In genomic region chr8:12282128-12282527, GRCm38 (mm10) we compare ENCODE assay signal across 32 mouse cellular contexts. TPM values are rescaled to one million over a fixed set of nuclear protein-coding genes. Genes with fewer than 3 reads are reported as not detected.
DNase-seq lines count a peak whose midpoint lies in the region; ATAC-seq and TF ChIP-seq lines count a peak whose summit lies in the region.
"Had no signal": no experiment of that assay in that cellular context is flagged by ENCODE, and none has a peak within 500 bp of the region (broad histone marks: within the 10 kb centered on the region; RNA-seq: fewer than 3 reads in every experiment).

No protein-coding gene starts in this region.

- H3K4me3 ChIP-seq in midbrain, embryonic 13.5 days (replicated peaks) = no peak overlapping the region
- H3K4me3 ChIP-seq in midbrain, postnatal 0 days (ENCODE audit: low read depth, low read length) = no peak overlapping the region
- no peak overlapping the region for H3K4me3 ChIP-seq in forebrain, postnatal 0 days (ENCODE audit: low read depth, low read length)
- H3K4me3 ChIP-seq in intestine, postnatal 0 days (ENCODE audit: low read depth, low read length) = no peak overlapping the region
- H3K4me3 ChIP-seq in kidney, adult 2 months (ENCODE audit: insufficient read depth, low read depth, low read length) = no peak overlapping the region
- H3K4me3 ChIP-seq: heart, embryonic 12.5 days; hindbrain, embryonic 10.5 days; intestine, embryonic 15.5 days; kidney, embryonic 15.5 days; left cerebral cortex, adult 2 months; liver, embryonic 13.5 days; megakaryocyte, embryonic 14.5 days; stomach, embryonic 15.5 days had no signal

- no peaks in the 10 kb centered on the region for H3K9me3 ChIP-seq in midbrain, embryonic 13.5 days
- H3K9me3 ChIP-seq in midbrain, postnatal 0 days (ENCODE audit: low read length) = no peaks in the 10 kb centered on the region
- H3K9me3 ChIP-seq in forebrain, postnatal 0 days (ENCODE audit: low read length) = no peaks in the 10 kb centered on the region
- H3K9me3 ChIP-seq in intestine, postnatal 0 days (ENCODE audit: control insufficient read depth) = no peaks in the 10 kb centered on the region
- H3K9me3 ChIP-seq: heart, embryonic 12.5 days; hindbrain, embryonic 10.5 days; intestine, embryonic 15.5 days; kidney, embryonic 15.5 days; liver, embryonic 13.5 days; megakaryocyte, embryonic 14.5 days; stomach, embryonic 15.5 days had no signal

- no peak overlapping the region for H3K9ac ChIP-seq in midbrain, embryonic 13.5 days (replicated peaks)
- H3K9ac ChIP-seq in midbrain, postnatal 0 days (replicated peaks; ENCODE audit: low read length, poor library complexity, severe bottlenecking) = no peak overlapping the region
- H3K9ac ChIP-seq in forebrain, postnatal 0 days = no peak overlapping the region
- H3K9ac ChIP-seq in intestine, postnatal 0 days (ENCODE audit: low read depth, low read length) = no peak overlapping the region
- H3K9ac ChIP-seq: heart, embryonic 12.5 days; intestine, embryonic 15.5 days; kidney, embryonic 15.5 days; liver, embryonic 13.5 days; stomach, embryonic 15.5 days had no signal

- TF ChIP-seq CTCF in midbrain, postnatal 0 days (IDR thresholded peaks at IDR 0.05) = no peak
- TF ChIP-seq CTCF in forebrain, postnatal 0 days (IDR thresholded peaks at IDR 0.05; ENCODE audit: low read depth) = no peak
- no peak for TF ChIP-seq CTCF in intestine, postnatal 0 days (IDR thresholded peaks at IDR 0.05; ENCODE audit: low read depth)
- no peak for TF ChIP-seq CTCF in kidney, adult 2 months (conservative IDR thresholded peaks at IDR 0.05; ENCODE audit: insufficient read depth, insufficient read length, low read depth, low read length)

- peaks cover 14% of the 10 kb centered on the region; the same call in 1 of the 2 replicates for H3K4me1 ChIP-seq in midbrain, embryonic 13.5 days (replicated peaks)
- H3K4me1 ChIP-seq in midbrain, postnatal 0 days (ENCODE audit: insufficient read depth, low read length) = no peaks in the 10 kb centered on the region
- H3K4me1 ChIP-seq in forebrain, postnatal 0 days (ENCODE audit: insufficient read depth) = peaks cover 8% of the 10 kb centered on the region
- H3K4me1 ChIP-seq in intestine, postnatal 0 days (replicated peaks; ENCODE audit: control insufficient read depth, insufficient read depth, low read length) = no peaks in the 10 kb centered on the region
- H3K4me1 ChIP-seq in kidney, adult 2 months (ENCODE audit: control insufficient read depth, insufficient read depth, low read length) = no peaks in the 10 kb centered on the region

- ATAC-seq in midbrain, embryonic 13.5 days = peak; percentile 62; the same call in 1 of the 2 replicates
- ATAC-seq in midbrain, postnatal 0 days (ENCODE audit: low FRiP score) = no peak
- peak; percentile 84 for ATAC-seq in forebrain, postnatal 0 days
- ATAC-seq in intestine, postnatal 0 days = no peak
- ATAC-seq: hindbrain, embryonic 16.5 days; intestine, embryonic 15.5 days had no signal

- H3K36me3 ChIP-seq in midbrain, embryonic 13.5 days = no peaks in the 10 kb centered on the region
- no peaks in the 10 kb centered on the region for H3K36me3 ChIP-seq in midbrain, postnatal 0 days (ENCODE audit: insufficient read depth, low read length)
- no peaks in the 10 kb centered on the region for H3K36me3 ChIP-seq in forebrain, postnatal 0 days (ENCODE audit: insufficient read depth)
- H3K36me3 ChIP-seq in intestine, postnatal 0 days (ENCODE audit: control insufficient read depth, insufficient read depth) = no peaks in the 10 kb centered on the region
- H3K36me3 ChIP-seq in kidney, adult 2 months (ENCODE audit: control insufficient read depth, insufficient read depth, low read length) = no peaks in the 10 kb centered on the region
- H3K36me3 ChIP-seq: heart, embryonic 12.5 days; hindbrain, embryonic 10.5 days; intestine, embryonic 15.5 days; kidney, embryonic 15.5 days; liver, embryonic 13.5 days; stomach, embryonic 15.5 days had no signal

- peaks cover 44% of the 10 kb centered on the region for H3K27me3 ChIP-seq in midbrain, embryonic 13.5 days
- H3K27me3 ChIP-seq in midbrain, postnatal 0 days (ENCODE audit: insufficient read depth, low read length) = no peaks in the 10 kb centered on the region
- no peaks in the 10 kb centered on the region for H3K27me3 ChIP-seq in forebrain, postnatal 0 days (ENCODE audit: insufficient read depth, low read length)
- H3K27me3 ChIP-seq in intestine, postnatal 0 days (replicated peaks; ENCODE audit: control insufficient read depth, insufficient read depth, low read length) = no peaks in the 10 kb centered on the region
- no peaks in the 10 kb centered on the region for H3K27me3 ChIP-seq in kidney, adult 2 months (replicated peaks; ENCODE audit: control insufficient read depth, insufficient read depth, low read length)
- H3K27me3 ChIP-seq: intestine, embryonic 15.5 days; stomach, embryonic 15.5 days had no signal

- WGBS in midbrain, embryonic 13.5 days = 73% methylated on average over 22 of the region's 22 CpGs
- WGBS in midbrain, postnatal 0 days = 76% methylated on average over 22 of the region's 22 CpGs
- 32% methylated on average over 22 of the region's 22 CpGs for WGBS in forebrain, postnatal 0 days
- WGBS in intestine, postnatal 0 days = 80% methylated on average over 22 of the region's 22 CpGs
- 77% methylated on average over 22 of the region's 22 CpGs for WGBS in kidney, adult 2 months

- no peak overlapping the region for H3K4me2 ChIP-seq in midbrain, embryonic 13.5 days (replicated peaks)
- H3K4me2 ChIP-seq in midbrain, postnatal 0 days (ENCODE audit: low read depth, low read length, poor library complexity, severe bottlenecking) = no peak overlapping the region
- no peak overlapping the region for H3K4me2 ChIP-seq in forebrain, postnatal 0 days (ENCODE audit: low read depth)
- no peak overlapping the region for H3K4me2 ChIP-seq in intestine, postnatal 0 days (replicated peaks; ENCODE audit: low read depth)
- H3K4me2 ChIP-seq: heart, embryonic 12.5 days; intestine, embryonic 15.5 days; kidney, embryonic 15.5 days; liver, embryonic 13.5 days; stomach, embryonic 15.5 days had no signal

- 0 out of 2 replicates have a peak overlapping the region, but pooled peaks have one; percentile 6 for H3K27ac ChIP-seq in midbrain, embryonic 13.5 days
- no peak overlapping the region for H3K27ac ChIP-seq in midbrain, postnatal 0 days (ENCODE audit: low read depth, low read length)
- H3K27ac ChIP-seq in forebrain, postnatal 0 days (ENCODE audit: low read depth, low read length) = peak overlapping the region; percentile 54; the same call in 1 of the 2 replicates
- no peak overlapping the region for H3K27ac ChIP-seq in intestine, postnatal 0 days (ENCODE audit: low read depth, low read length)
- H3K27ac ChIP-seq in kidney, adult 2 months (ENCODE audit: insufficient read depth, low read depth, low read length) = no peak overlapping the region
- H3K27ac ChIP-seq: hindbrain, embryonic 10.5 days; intestine, embryonic 15.5 days; kidney, embryonic 15.5 days; left cerebral cortex, adult 2 months; liver, embryonic 13.5 days; stomach, embryonic 15.5 days had no signal

- no peak for TF ChIP-seq POLR2A in kidney, adult 2 months (IDR thresholded peaks at IDR 0.05; ENCODE audit: low read depth, low read length)

- no peak for DNase-seq in midbrain, postnatal 0 days (ENCODE audit: low spot score)
- DNase-seq in brain, adult 2 months (ENCODE audit: low read depth, low spot score) = peak; percentile 80
- DNase-seq in forebrain, postnatal 0 days = peak; percentile 58
- DNase-seq in kidney, adult 2 months = no peak
- no peak for DNase-seq in cerebellum, postnatal 14 days
- DNase-seq: adrenal gland, postnatal 36 days; cerebellum, adult 18-20 months; gastrocnemius, postnatal 14 days; heart, adult 18-20 months; heart, postnatal 10 days; kidney, postnatal 4 days; liver, embryonic 13.5 days; lung, adult 2 months; lung, postnatal 36 days; right cerebral cortex, postnatal 4 days; thymus, adult 18-20 months; thymus, postnatal 36 days had no signal

RNA-seq across cellular contexts. Expression of gene A230072I06Rik, which starts 3.5 kb away (rescaled TPM):
- polyA plus RNA-seq in midbrain, embryonic 13.5 days (2015; fragmentation: Nextera tagmentation; extraction: Ambion mirVana) = 0.13 TPM in 1 of 2 replicates, not detected in the other
- total RNA-seq in midbrain, postnatal 0 days (2014; rRNA removed) = 0.24 TPM in 1 of 2 replicates, not detected in the other
- polyA plus RNA-seq in midbrain, postnatal 0 days (2015; fragmentation: Nextera tagmentation; extraction: Ambion mirVana) = not detected in 2 replicates
- 0.15 and 0.48 TPM in 2 replicates for total RNA-seq in forebrain, postnatal 0 days (2014; rRNA removed)
- not detected in 2 replicates for polyA plus RNA-seq in forebrain, postnatal 0 days (2015; fragmentation: Nextera tagmentation; extraction: Ambion mirVana)
- not detected in 2 replicates for polyA plus RNA-seq in intestine, postnatal 0 days (2015; fragmentation: Nextera tagmentation; extraction: Ambion mirVana)
- not detected in 2 replicates for polyA plus RNA-seq in kidney, adult 2 months (2012; rRNA removed)
- total RNA-seq: adrenal gland, adult 18-20 months; adrenal gland, postnatal 36 days; gastrocnemius, postnatal 14 days; heart, adult 18-20 months; heart, postnatal 10 days; left cerebral cortex, adult 2 months; left cerebral cortex, postnatal 36 days had no signal
- polyA plus RNA-seq: C2C12; heart, embryonic 12.5 days; hindbrain, embryonic 10.5 days; intestine, embryonic 15.5 days; kidney, embryonic 15.5 days; limb, embryonic 14.5 days; liver, embryonic 13.5 days; lung, adult 2 months; neural tube, embryonic 11.5 days had no signal

Comparison
In these comparisons a context has a peak if more than half of its experiments do, and no peak if none do; other contexts are left out.
1. ATAC-seq: peak in midbrain, embryonic 13.5 days (single experiment) and forebrain, postnatal 0 days (single experiment); none in midbrain, postnatal 0 days (single experiment) and intestine, postnatal 0 days (single experiment).
2. H3K27ac ChIP-seq: peak in midbrain, embryonic 13.5 days (single experiment) and forebrain, postnatal 0 days (single experiment); none in midbrain, postnatal 0 days (single experiment), intestine, postnatal 0 days (single experiment) and kidney, adult 2 months (single experiment).
3. DNase-seq: peak in brain, adult 2 months (single experiment) and forebrain, postnatal 0 days (single experiment); none in midbrain, postnatal 0 days (single experiment), kidney, adult 2 months (single experiment) and cerebellum, postnatal 14 days (0 of 2).